Mouse (Mus musculus): ENCODE results near the gene Nab1.

The Nab1 gene

DNA sequence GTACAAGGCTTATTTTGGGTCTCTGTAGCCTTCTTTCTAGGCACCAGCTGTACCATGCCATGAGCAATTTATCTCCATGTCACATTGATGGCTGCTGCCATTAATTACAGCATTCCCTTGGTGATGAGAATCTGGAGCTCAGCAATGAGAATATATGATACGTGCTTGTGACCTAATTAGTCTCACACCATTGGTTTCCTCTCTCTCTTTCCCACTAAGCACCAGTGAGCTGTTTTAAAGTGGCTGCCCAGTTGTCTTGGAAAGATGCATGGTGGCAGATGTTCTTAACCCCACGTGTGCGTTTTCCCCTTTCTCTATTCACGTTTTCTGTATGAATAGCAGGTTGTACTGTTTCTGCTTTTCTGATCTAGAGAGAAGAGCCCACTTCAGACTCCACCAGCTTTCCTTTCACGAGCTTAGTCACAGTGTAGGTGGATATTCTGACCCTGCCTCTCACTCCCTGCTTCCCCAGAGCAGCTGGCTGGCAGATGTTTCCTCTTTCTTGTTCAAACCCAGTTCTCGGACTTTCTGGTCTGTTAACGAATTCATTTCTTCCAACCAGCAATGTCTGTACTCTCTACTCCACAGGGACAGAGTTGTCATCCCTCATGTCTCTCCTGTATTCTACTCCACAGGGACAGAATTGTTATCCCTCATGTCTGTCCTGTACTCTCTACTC is 29.5 kb downstream of the Nab1 start:
- DNase-seq (ENCODE audit: low spot score in 2 of 2) = no peak

DNA sequence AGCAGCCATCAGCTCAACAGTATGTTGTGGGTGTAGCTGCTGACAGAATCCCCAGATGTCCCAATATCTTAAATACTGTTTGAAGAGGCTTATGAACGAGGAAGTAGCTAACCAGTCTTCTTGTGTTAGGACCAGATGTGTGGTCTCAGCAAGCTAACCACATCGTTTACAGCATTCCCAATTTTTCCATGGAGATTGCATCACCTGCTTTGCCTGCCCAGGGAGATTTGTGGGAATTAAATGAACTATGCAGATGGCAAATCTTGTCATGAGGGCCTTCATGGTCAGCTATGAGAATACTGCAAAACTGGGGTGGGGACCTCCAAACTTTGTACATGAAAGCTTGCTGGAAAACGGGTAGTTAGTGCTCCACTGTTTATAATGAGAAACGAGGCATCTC is 30.2 kb downstream of the Nab1 start:
- no peak for DNase-seq (ENCODE audit: low spot score in 2 of 2)

DNA sequence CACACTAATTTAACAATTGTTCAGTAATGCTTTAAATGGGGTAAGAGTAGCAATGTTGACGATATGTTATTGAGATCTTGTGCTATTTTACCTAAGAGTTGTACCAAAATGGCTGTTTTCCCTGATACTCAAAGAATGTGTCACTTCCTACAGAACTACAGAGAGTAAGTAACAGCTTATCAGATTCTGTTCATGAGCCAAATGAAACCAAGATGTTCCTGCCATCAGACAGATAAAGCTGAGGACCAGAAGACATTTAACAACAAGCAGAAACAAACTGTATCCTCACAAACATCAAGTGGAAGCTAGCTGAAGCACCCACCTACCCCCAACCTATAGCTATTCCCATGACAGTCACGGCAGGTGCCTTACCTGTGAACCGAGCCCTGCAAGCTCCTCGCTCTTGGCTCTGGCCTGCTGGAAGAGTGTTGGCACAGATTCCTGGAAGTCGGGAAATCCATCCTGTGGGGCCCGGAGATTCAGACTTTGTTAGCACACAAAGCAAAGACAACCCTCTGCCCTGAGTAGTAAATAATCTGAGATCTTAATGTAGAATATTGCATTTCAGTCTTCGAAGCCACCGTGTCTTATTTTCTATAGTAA is 33.9 kb downstream of the Nab1 start:
- no peak for DNase-seq (ENCODE audit: low spot score in 2 of 2)

DNA sequence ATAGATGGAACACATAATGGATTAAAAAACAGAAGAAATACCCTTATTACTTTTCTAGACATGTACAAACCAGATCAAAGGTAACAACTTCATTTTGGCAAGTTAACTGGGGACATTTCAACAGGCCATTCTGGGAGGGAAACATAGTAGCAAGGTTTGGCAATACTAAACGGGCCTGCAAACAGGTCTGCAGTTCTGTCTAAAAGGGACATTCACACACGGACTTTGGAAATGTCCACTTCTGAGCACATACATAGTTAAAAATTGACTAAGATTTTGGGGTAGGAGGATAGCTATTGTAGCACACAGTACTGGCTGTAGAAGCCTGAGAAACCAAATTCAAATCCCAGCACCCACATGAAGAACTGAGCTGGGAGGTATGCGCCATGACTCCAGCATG is 34.6 kb downstream of the Nab1 start:
- no peak for DNase-seq (ENCODE audit: low spot score in 2 of 2)

DNA sequence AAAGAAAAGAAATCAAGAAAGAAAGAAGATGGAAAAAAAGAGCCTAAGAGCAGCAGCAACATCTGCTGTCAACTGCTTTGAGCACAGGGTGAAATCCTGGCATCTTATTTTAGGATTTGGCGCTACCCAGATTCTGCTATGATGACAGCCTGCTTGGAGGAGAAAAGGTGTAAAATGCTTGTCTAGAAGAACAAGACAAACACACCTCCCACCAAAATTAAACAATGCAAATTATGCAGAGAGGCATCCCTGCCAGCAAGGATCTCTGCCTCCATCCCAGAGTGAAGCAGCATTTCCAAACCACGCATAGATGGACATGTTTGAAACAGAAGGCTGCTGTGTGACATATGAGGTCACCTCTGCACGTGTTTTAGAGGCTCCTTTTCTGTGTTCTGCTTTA is 35.2 kb downstream of the Nab1 start:
- DNase-seq (ENCODE audit: low spot score in 2 of 2) = peak; percentile 41 to 76

DNA sequence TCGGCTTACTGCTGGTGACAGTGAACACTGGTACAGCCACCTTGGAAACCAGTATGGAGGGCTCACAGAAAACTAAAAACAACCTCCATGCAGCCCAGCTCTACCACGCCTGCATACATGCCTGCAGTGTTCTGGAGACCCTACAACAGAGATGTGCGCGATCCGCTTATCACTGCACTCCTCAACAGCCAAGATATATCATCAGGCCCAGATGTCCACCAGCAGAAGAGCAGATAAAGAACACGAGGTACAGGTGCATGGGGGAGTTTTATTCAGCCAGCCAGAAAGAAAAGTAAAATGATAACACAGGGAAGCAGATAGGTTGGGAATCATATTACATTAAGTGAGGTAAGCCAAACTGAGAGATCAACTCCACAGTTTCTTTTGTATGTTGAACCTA is 37.2 kb downstream of the Nab1 start:
- no peak for DNase-seq (ENCODE audit: low spot score in 2 of 2)

DNA sequence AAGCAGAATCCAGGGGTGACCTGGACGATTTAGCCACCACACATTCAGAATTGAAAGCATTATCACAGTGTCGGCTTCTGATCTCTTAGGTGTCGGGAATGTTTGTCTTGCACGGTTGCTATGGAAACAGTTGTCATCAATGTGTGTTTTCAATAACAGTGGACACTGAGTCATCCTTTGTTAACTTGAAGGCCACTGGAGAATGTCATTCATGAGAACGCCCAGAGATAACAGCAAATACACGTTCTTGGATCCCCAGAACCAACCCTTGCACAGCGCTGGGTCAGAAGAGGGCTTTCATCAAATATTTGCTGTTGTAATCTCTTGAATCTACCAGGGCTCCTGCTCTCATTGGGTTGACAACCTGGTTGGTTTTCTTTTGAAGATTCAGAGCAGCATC is 43.9 kb downstream of the Nab1 start:
- DNase-seq (ENCODE audit: low spot score in 2 of 2) = no peak

DNA sequence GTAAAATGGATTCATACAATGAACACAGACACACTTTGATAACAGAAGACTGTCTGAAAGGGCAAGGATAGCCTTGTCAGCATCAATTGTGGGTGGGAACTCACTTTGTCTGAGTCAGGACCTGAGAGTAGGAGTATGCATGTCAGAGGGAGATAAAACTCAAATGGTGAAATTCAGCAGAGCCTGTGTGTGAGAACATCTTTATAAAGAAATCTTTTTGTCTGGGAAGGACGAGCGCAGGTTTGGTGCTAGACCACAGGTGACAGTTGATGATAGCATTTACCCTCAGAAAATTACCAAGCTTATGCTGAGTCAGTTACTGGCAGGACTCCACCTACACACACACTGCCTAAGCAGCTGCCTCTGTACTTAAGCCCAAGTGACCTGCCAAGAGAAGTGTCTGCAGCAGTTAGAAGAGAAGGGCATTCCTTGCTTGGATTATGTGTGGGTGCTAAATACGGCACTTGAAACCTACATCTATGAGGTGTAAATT is 45.9 kb downstream of the Nab1 start:
- DNase-seq (ENCODE audit: low spot score in 2 of 2) = no peak

DNA sequence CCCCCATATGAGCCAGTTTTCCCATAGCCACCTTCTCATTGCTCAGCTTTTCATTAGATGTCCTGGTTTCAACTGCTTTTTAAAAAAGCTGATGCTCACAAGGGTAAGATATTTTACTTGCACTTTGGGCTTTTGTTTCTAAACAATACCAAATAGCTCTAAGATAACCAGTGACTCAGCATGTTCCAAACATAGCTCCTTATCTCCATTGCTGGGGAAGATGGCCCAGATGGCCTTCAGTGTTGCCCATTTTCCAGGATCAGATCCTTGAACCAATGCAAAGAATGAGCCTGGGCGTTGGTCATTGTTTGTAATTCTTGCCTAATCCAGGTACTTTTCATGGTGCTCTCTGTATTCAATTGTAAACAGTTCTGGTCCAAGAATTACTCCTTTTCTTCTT is 49.1 kb downstream of the Nab1 start:
- no peak for DNase-seq (ENCODE audit: low spot score in 2 of 2)

DNA sequence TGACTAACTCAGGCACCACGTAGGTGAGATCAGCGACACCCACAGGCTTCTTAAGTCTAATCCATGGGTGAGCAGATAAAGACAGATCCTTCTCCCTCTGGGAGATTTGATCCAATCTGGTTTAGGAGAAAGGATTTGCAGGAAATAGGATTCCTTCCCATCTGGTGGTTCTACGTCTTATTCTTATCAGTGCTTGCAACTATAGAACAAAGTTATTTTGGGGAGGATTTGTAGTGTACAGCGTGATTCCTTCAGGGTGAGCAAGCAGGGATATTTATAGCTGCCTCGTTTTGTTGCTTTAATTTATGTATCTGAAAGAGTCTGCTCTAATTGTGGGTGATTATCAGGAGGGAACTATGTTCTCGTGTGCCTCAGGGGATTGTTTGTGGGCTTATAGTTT is 64.6 kb downstream of the Nab1 start:
- no peak for DNase-seq (ENCODE audit: low spot score in 2 of 2)

DNA sequence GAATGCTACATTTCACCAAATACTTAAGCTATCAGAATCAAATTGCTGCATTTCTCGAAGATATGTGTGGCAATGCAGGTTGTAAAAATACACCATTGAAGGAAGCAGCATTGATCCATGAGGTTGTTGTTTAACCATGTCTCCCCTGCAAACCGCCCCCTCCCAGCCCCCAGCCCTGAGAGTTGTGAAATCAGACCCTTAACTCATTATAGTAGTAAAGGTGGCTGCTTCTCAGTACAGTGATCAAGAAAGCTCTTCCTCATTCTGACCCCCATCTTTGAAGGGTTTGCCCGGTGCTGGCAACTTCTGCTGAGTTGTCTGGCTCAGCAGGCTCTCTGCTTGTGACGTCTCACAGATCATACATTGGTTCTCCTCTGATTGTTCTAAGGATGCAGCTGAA is 66.4 kb downstream of the Nab1 start:
- no peak for DNase-seq (ENCODE audit: low spot score in 2 of 2)

DNA sequence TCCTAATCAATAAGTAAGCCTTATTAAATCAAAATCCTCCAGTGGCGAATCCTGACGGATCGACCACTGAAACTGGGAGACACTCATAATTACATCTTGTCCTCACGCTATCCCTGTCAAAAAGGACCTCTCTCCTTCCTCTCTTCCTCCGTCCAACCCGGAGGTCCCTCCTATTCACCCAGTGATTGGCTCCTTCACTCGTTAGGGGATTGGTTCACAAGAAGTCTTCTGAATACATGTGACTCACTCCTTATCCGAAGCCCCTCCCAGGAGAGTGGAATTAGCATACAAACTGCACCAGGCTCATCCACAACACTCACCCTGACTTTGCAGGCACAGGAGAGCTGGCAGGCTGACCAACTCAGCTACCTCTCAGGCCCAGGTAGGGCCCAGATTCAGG is 68.7 kb downstream of the Nab1 start:
- DNase-seq (ENCODE audit: low spot score in 2 of 2) = no peak

DNA sequence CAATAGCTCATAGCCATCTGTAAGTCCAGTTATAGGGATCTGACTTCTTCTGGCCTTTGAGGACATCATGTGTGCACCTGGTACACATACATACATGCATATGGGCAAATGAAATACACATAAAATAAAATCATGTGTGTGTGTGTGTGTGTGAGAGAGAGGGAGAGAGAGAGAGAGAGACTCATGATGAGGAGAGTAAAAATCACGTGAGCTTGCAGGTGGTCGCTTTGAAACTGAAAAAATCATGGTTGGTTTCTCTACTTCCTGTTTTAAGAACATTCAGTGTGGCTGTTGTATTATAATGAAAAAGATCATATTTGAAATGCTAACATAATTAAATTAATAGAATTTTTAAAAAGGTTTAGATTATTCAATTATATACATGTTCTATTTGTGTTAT is 69.9 kb downstream of the Nab1 start:
- DNase-seq (ENCODE audit: low spot score in 2 of 2) = no peak

DNA sequence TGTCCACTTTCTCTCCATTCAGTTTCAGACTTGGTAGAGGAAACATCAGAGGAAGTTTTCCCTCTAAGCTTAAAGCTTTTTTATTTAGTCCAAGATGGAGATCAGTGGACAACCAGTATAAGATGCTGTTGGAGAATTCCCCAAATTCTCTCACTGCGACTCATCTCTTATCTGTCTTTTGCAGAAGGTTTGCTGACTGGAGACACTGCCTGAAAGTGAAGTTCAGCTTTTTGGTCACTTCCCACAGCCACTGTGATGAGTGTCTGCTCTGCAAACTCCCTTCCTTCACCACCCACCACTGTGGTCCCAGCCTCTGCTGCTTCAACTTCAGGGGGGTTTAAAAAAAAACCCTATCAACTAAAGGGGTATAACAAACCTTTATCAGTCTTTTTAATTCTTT is 70.4 kb downstream of the Nab1 start:
- no peak for DNase-seq (ENCODE audit: low spot score in 2 of 2)

DNA sequence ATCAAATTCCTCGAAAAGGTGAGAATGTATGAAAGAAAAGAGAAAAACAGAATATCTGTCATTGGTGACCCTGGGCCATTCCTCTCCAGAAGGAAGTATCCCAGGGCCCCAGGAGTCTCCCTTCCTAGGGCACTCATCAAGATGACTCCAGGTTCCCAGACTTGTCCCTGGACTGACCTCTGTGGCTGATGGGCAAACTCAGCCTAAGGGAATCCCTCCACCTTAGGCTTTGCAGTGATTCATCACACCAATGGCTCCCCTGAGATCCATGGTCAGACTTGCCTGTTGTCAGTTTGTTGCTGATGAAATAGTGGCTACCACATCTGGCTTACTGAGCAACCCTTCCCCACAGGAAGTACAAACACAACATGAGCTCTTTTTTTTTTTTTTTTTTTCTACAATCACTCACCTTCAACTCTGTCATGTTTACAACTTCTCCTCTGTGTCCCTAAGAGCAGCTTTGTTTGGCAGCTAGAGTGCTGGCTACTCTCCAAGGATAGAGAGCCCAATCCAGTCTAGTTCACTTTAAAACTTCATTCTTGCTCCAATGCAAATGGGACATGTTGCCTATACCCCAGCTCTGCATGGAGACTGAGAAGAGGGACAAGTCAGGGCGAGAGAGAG is 72.5 kb downstream of the Nab1 start:
- DNase-seq (ENCODE audit: low spot score in 2 of 2) = no peak

DNA sequence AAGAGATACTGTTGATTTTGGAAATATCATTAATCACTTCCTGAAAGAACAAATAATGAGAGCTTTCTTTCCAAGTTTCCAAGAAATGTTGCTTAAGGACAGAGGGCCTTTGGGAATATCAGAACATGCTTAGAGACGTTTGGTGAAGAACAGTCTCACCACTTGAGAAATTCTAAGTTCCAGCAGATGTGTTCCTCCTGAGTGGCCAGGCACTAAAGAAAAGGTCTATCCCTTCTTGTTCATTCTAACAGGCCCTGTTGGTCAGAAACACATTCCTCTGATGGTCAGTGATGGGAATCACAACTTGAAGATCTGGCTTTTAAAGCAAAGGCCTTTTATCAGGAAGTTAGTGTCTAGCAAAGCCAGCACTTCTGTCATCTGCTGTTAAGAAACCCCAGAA is 76.6 kb downstream of the Nab1 start:
- DNase-seq (ENCODE audit: low spot score in 2 of 2) = no peak

DNA sequence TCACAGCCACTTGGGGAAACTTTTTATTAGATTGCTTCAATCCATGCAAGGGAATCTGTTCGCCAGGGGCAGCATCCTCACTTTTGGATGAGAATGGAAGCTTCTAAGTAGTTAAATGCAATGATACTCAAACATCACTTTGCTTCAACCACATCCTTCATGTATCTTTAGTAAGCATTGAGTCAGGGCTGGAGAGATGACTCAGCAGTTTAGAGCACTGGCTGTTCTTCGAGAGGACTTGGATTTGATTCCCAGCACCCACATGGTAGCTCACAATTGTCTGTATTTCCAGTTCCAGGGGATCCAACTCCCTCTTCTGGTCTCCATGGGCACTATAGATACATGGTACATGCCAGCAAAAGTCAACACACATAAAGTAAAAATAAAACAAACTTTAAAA is 77.4 kb downstream of the Nab1 start:
- DNase-seq (ENCODE audit: low spot score in 2 of 2) = no peak

DNA sequence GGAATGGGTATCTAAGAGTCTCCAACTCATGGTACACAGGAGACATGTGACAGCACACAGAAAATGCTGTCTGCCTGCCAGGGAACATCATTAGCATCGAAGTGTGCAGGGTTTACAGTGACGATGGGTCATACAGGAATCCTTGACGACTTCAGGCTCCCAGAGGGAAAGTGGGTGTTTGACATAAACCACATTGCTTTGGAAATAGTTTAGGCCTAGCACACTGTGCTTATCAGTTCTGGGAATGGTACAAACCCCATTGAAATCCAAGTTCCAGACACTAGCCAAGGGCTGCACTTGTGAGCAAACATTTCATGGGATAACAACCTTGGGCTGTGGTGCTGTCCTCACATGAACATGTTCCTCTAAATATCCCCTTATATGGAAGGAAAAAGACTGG is 78.3 kb downstream of the Nab1 start:
- DNase-seq (ENCODE audit: low spot score in 2 of 2) = no peak

DNA sequence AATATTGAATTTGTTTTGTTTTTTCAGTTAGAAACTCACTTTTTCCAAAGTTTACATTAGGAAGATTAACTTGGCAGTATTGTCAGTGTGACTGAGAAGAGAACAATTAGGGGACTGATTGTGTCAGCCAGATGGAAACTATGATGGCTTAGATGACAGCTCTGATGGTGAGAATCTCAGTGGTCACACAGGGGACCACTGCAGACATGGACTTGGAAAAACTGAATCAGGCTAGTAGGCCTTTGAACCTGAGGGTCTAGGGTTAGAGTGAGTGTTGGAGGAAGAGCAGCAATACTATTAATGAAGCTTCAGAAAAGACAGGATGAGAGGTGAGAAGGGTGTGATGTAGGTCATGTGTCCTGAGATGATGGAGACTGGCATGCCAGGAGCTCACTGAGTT is 78.9 kb downstream of the Nab1 start:
- DNase-seq (ENCODE audit: low spot score in 2 of 2) = no peak

DNA sequence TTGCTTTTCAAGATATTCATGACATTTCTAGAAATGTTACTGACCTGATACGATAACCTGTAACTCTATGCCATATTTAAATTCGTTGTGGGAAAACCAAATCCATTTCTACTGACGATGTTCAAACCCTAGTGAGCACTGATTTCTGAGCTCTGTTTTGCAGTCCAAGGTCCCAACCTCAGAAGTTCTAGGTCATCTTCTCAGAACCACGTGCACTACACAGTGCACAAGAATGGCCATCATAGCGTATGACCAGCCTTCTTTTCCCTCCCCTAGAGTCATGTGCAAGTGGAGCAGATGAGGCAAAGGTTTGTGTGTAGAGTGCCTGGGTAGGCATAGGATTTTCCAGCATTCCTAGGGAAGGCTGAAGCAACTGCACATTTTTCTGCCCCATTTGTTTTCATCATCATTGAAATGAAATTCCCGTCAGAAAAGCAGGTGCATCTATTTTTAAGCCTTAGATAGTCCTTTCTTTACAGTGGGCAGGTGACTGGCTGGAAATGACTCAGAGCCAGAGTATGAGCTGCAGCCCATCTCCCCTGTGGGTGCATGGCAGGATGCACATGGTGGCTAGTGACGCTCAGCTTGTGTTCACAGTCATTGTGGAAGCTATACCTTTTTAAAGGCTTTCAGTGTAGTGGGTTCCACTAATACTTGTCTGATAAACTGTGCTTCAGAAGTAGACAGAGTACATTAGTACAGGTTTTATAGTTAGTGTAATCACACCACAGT is 81.2 kb downstream of the Nab1 start:
- no peak for DNase-seq (ENCODE audit: low spot score in 2 of 2)
